Mouse (Mus musculus) brain, embryonic 14.5 days (tissue): ENCODE measurements around the gene Cenpq.

Source experiments
- CTCF ChIP-seq: fragments of 200-500 bp; IDR thresholded peaks from 2 replicates; pipeline ENCODE4 v1.5.1; 2012; ENCODE audit warnings: inconsistent platforms, mild to moderate bottlenecking, moderate library complexity, borderline replicate concordance; ENCODE audit not compliant: insufficient read depth, insufficient read length; ENCODE audit errors: extremely low read depth
- POLR2A ChIP-seq: fragments of 200-500 bp; IDR thresholded peaks from 2 replicates; pipeline ENCODE4 v1.6.1; 2012; ENCODE audit warnings: mild to moderate bottlenecking, inconsistent platforms, borderline replicate concordance; ENCODE audit not compliant: poor library complexity, insufficient read depth, insufficient read length, severe bottlenecking; ENCODE audit errors: extremely low read depth

- TF ChIP-seq CTCF (no peak), POLR2A (no peak)
Measured at GRCm38 (mm10) chr17:40977914-40978313, 43.1 kb upstream of the Cenpq start.
